Mouse (Mus musculus) spleen, adult 12 weeks (tissue): Measurements from ENCODE around the gene Hexb.
"Not testable (repeated sequence)": the region's sequence is repeated elsewhere in the genome, so short reads cannot be mapped to it uniquely, and the experiment has no call there.

Experiments
- DNase-seq: peaks from one replicate; pipeline ENCODE4 v3.0.0; 2022; ENCODE audit warnings: low spot score

The Hexb gene

GRCm38 (mm10) chr13:97180113-97180828, 17.9 kb downstream of the Hexb start:
- no peak for DNase-seq

GRCm38 (mm10) chr13:97178943-97179342, 19.2 kb downstream of the Hexb start:
- no peak for DNase-seq

- DNase-seq: no peak
Observed at GRCm38 (mm10) chr13:97176731-97177130, 21.4 kb downstream of the Hexb start.

GRCm38 (mm10) chr13:97175520-97176264, 22.5 kb downstream of the Hexb start:
- no peak for DNase-seq

- DNase-seq: peak; percentile 6
Observed at GRCm38 (mm10) chr13:97145834-97146233, 52.3 kb downstream of the Hexb start.

GRCm38 (mm10) chr13:97142321-97142720, 55.8 kb downstream of the Hexb start:
- DNase-seq: no peak

GRCm38 (mm10) chr13:97138404-97138931, 59.7 kb downstream of the Hexb start:
- not testable (repeated sequence) for DNase-seq

- peak; percentile 84 for DNase-seq
Observed at GRCm38 (mm10) chr13:97137466-97138400, 60.4 kb downstream of the Hexb start, which contains the start of the genes Gfm2 and Nsa2. Gene Gfm2, plus strand, starts transcription at chr13:97137937. Gene Nsa2, minus strand, starts transcription at chr13:97137937.

GRCm38 (mm10) chr13:97130413-97130812, 67.7 kb downstream of the Hexb start:
- DNase-seq: not testable (repeated sequence)

- DNase-seq: not testable (repeated sequence)
Observed at GRCm38 (mm10) chr13:97129654-97130053, 68.5 kb downstream of the Hexb start.
